Mouse (Mus musculus) bone marrow, adult 2 months (tissue): ENCODE measurements around the gene Kyat3.

Source experiments
- CTCF ChIP-seq: fragments of 200-500 bp; IDR thresholded peaks from 2 replicates; pipeline ENCODE4 v1.5.1; 2011; ENCODE audit warnings: low read length, control low read depth; ENCODE audit not compliant: control insufficient read depth, insufficient read depth
- POLR2A ChIP-seq: fragments of 200-500 bp; IDR thresholded peaks from 2 replicates; pipeline ENCODE4 v1.6.1; 2011; ENCODE audit warnings: low read depth, mild to moderate bottlenecking, control low read depth, low read length, borderline replicate concordance; ENCODE audit not compliant: control insufficient read depth

DNA sequence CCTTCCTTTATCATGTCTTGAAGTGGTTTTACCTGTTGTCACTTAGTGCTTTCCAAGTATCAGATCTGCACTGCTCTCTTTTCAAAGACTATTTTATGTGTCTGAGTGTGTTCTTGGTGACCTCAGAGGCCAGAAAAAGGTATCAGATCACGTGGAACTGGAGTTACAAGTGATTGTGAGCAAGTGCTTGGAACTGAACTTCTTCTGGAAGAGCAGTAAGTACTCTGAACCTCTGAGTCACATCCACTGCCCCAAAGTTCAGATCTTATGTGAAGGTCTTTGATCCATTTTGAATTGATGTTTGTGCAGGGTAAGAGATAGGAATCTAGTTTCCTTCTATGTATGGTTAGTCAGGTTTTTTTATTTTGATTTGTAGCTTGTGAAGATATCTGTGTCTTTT, 69.7 kb downstream of the Kyat3 start:
- TF ChIP-seq CTCF, result no peak
- TF ChIP-seq POLR2A, result no peak
